Mouse (Mus musculus) thymus, postnatal 25 days (tissue): Measurements from ENCODE around the gene Lrriq3.

ENCODE experiments used
- DNase-seq: peaks from one replicate; pipeline ENCODE4 v3.0.0; 2022

Gene Lrriq3

GRCm38 (mm10) chr3:155093116-155093956 is at the start of gene Lrriq3, which contains the start of gene Fpgt:
Lrriq3 (plus strand) TSS chr3:155093434.
Fpgt (minus strand) TSS chr3:155093403.
- DNase-seq = peak; percentile 81

- no peak for DNase-seq
These were observed 41.2 kb upstream of the Lrriq3 start for GRCm38 (mm10) chr3:155052021-155052420.

- no peak for DNase-seq
These were observed 40.0 kb upstream of the Lrriq3 start for GRCm38 (mm10) chr3:155053189-155053588.

GRCm38 (mm10) chr3:155055231-155055916 is 37.9 kb upstream of the Lrriq3 start, which contains the start of gene Tnni3k:
Tnni3k (minus strand) TSS chr3:155055407.
- DNase-seq = no peak

- no peak for DNase-seq
These were observed 36.6 kb upstream of the Lrriq3 start for GRCm38 (mm10) chr3:155056606-155057005.

- no peak for DNase-seq
These were observed 35.7 kb upstream of the Lrriq3 start for GRCm38 (mm10) chr3:155057566-155057965.

GRCm38 (mm10) chr3:155058800-155059448 is 34.3 kb upstream of the Lrriq3 start:
- DNase-seq = no peak

GRCm38 (mm10) chr3:155059449-155059822 is 33.8 kb upstream of the Lrriq3 start:
- DNase-seq = no peak

GRCm38 (mm10) chr3:155077908-155078307 is 15.3 kb upstream of the Lrriq3 start:
- DNase-seq = no peak

- DNase-seq = no peak
These were observed 1.2 kb upstream of the Lrriq3 start for GRCm38 (mm10) chr3:155092081-155092480.

GRCm38 (mm10) chr3:155099266-155099665 is 6.0 kb downstream of the Lrriq3 start:
- no peak for DNase-seq

- DNase-seq = no peak
These were observed 12.7 kb downstream of the Lrriq3 start for GRCm38 (mm10) chr3:155105957-155106356.

GRCm38 (mm10) chr3:155137737-155138136 is 44.5 kb downstream of the Lrriq3 start:
- DNase-seq = no peak

- no peak for DNase-seq
These were observed 47.8 kb downstream of the Lrriq3 start for GRCm38 (mm10) chr3:155141047-155141446.

GRCm38 (mm10) chr3:155144368-155144767 is 51.1 kb downstream of the Lrriq3 start:
- DNase-seq = no peak

GRCm38 (mm10) chr3:155161842-155162241 is 68.6 kb downstream of the Lrriq3 start:
- no peak for DNase-seq

GRCm38 (mm10) chr3:155180303-155180902 is 87.2 kb downstream of the Lrriq3 start:
- no peak for DNase-seq

- no peak for DNase-seq
These were observed 93.2 kb downstream of the Lrriq3 start for GRCm38 (mm10) chr3:155186456-155186855.

- DNase-seq = no peak
These were observed 95.6 kb downstream of the Lrriq3 start for GRCm38 (mm10) chr3:155188857-155189256.

- DNase-seq = no peak
These were observed 141.7 kb downstream of the Lrriq3 start for GRCm38 (mm10) chr3:155234919-155235318.

GRCm38 (mm10) chr3:155235502-155235901 is 142.3 kb downstream of the Lrriq3 start:
- DNase-seq = no peak
